Mouse (Mus musculus) forelimb bud, embryonic 11.5 days (tissue): Measurements from ENCODE around the gene Htra3.

Experiments used
- DNase-seq: peaks from one replicate; pipeline ENCODE4 v3.0.0-alpha.2; 2012; ENCODE audit warnings: low read depth, low spot score

Gene Htra3

DNA sequence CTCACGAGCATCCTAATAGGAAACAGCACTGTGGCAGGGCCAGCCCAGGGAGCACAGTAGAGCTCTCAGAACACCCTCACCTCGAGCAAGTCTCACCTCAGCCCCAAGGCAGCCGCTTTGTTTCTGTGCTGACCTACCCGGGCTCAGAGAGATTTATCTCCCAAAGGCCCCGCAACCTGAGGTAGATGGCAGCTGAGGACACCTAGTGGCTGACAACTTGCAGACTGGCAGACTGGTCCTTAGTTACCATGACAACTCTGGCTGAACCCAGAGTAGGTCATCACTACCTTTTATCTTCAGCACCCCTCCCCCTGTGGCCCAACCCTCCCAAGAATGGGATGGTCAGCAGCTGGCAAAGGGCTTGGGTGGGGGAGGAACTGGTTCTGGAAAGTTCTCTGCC, 16.2 kb upstream of the Htra3 start:
- peak; percentile 10 for DNase-seq

DNA sequence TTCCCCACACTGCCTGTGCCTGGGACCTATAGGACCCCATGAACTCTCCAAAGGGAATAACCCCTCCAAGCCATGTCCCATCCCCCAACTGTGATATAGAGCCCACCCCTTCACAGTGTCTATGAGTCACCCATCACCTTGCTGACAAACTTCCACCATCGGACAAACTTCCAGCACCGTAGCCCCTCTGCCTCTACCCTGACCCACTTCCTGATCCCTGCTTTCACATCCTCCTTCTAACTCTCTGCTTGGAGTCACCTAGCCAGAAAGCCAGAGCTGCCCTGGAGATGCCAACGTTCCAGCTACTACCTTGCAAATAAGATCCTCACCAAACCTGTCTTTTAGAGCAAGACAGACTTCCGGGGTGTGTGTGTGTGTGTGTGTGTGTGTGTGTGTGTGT, 14.1 kb upstream of the Htra3 start:
- no peak for DNase-seq

DNA sequence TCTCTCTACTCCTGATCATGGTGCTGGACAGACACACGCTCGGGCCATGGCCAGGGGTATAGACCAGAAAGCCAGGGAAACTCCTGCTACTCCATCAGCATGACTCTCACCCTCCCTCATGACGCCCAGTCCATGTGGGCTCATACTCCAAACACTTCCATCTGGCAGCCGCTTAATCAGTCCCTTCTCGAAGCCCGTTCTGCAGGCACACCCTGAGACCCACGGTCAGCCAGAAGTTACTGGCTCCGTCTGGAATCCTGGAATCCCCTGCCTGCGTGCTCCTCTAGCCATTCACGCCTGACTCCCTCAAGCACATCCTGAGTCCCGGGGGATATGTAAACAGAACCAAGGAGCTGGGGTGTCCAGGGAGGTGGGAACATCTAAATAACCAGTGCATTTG, 11.7 kb upstream of the Htra3 start:
- no peak for DNase-seq

DNA sequence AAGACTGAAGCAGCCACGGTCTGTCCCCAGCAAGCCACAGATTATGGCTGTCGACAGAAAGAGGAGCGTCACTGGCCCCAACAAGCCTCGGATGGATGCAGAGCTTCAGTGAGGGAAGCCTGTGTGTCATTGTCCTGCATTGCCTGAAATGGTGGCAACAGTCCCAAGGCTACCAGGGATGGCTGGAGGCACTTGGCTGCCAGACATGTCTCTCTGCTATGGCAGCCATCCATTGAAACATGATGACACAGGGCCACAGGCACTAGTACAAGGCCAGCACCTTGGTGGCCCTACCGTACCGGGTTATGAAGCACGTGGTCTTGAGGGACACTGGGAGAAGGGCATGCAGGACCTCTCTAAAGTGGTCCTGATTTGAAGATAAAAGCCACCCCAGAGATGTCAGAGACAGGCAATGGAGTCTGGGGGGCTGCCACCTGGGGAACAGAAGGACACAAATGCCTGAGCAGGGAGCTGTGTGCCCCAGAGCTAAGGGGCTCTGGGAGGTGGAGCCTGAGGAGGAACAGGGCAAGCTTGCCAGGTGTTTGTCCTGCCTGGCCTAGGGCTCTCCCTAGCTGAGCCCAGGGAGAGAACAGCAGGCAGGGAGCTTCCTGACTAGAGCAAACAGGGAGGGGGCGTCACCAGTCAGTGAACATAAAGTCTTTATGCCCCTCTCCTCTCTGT, 11.0 kb upstream of the Htra3 start:
- DNase-seq, result no peak

DNA sequence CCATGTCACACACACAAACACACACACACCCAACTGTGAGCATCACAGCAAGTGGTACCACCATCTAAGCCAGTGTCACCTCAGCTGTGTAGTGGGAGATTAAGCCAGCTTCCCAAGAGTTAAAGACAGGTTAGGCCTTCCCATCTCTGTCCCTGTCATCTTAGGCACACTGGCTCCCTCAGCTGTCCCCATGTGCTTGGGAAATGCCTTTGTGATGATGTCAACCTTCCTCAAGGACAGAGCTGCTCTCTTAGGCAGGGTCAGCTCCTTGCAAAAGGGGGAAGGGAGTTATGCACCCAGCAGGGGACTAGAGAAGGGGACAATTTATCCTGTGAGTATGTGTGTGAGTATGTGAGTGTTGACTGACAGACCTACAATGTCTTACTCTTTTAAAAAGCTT, 9.8 kb upstream of the Htra3 start:
- DNase-seq, result no peak

DNA sequence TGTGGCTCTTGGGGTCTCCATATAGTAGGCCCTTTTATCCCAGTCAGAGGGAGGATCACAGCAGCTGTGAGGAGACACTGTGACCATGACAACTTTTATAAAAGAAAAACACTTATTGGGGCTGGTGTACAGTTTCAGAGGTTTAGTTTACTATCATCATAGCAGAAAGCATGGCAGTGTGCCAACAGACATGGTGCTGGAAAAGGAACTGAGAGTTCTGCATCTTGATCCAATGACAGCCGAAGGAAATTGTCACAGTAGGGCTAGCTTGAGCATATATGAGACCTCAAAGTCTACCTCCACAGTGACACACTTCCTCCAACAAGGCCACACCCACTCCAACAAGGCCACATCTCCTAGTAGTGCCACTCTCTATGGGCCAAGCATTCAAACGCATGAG, 9.3 kb upstream of the Htra3 start:
- DNase-seq, result no peak

DNA sequence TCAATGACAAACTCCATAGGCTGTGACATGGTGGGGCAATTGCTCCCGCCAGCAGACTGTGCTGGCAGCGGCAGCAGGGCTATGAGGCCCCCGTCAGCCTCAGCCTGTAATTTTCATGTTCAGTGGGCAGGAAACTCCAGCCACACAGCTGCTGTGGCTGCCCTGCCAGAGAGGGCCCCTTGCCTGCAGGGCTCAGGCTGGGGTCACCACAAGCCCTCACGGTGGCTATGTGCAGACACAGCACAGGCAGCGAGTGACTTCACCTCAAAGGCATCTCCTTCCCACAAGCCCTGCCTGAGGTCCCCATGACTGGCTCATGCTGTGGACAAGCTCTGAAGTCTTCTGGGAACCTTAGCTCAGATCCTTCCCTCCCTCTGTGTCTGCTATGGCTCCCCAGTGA, 7.5 kb upstream of the Htra3 start:
- peak; percentile 39 for DNase-seq

DNA sequence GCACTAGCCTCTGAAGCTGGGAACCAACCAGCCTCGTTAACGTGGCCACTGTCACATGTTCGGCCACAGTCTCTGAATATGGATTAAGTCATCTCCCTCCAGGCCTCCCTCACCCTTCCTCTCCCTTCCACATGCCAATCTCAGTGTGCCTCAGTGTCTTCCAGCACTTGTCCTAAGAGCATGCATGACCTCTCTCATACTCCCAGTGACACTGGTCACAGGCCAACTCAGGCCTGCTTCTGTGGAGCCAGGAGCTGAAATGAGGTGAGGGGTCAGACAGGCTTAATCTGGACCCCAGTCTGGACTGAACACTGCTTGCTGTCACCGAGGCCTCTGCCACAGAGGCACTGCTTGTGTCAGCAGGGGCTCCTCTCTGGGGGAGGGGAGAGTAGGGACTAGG, 6.8 kb upstream of the Htra3 start:
- no peak for DNase-seq

DNA sequence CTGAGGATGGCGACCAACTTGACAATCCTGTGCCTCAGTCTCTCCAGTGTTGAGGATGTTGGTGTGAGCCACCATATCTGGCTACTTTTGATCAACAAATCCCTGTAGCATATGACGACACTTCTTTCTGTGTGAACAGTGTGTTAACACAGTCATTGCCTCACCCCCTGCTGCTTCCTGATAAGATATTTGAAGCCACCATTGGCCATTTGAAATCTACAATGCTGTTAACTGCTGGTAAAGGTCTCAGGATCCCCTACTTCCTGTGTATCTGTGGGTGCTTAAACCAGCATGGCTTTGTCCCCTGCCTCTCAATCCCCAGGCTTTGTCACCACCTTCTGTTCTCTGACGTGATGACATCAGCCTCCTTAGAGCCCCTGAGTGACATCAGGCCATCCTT, 5.5 kb upstream of the Htra3 start:
- no peak for DNase-seq

DNA sequence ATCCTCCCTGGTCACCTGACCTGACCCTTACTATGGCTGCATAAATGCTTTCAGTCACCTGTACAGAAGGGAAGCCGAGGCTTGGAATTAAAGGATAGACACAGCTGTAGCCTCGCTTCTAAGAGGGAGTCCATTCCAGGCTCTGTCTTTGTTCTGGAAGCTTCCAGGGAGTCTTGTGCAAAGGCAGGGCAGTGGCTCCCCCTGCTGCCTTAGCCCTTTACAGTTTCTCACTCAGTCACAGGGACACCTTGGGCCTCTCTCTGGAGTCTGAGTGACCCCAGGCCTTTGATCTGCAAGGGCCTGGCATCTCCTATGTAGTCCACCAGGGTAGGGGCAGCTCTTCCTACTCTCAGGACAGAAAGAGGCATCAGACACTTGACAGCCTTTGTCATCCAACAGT, 1.4 kb upstream of the Htra3 start:
- no peak for DNase-seq

DNA sequence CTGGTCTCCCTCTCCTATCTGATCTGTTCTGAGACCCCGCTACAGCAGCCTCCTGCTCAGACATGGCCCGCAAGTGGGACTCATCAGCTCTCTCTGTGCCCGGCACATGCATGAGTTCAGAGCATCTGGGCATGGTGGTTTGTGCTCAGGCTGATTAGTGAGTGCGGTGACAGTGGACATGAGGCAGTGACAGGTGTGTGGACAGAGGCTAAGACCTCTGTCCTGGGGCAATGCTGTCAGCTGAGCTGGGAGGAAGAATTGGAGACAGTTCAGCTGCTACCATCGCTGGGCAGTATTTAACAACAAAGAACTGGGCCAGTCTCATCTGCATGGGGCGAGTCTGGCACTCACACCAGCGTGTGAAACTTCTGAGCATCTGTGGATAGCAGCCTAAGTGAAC, 2.6 kb downstream of the Htra3 start:
- DNase-seq, result no peak

DNA sequence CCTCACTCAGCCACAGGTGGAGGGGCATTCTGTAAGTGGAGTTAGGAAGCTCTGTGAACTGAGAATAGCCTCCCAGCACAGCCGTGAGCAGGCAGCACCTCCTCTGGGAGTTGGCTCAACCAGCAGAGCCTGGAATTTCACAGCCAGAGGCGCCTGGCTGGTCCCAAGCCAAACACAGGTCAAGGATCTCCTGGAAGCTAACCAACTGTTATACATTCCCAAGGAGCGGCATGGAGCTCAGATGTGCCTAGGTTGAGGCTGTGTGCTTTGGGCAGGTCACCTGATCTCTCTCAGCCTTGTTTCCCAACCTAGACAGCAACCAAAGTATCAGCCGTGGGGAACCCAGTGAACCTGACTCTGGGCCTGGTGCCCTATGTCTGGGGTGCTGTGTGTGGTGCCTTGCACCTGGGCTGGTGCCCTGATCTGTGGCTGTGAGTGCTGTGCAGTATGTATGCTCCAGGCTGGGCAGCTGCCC, 5.5 kb downstream of the Htra3 start:
- peak; percentile 50 for DNase-seq

DNA sequence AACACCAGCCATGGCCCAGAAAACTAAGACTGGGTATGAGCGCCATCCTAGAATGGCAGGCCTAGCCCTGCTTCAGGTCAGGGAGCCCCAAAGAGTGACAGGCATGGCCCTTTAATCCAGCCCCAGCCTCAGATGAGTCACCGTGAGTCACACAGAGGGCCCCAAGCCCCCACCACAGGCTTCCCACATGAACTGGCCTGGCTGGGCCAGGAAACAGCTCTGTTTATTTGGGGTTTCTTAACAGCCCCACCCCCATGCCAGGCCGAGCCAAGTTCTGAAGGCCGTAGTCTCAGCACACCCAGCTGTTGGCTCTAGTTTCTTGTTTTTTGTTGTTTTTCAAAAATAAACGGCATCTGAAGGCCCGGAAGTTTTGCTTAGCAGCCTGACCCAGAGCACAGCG, 6.5 kb downstream of the Htra3 start:
- no peak for DNase-seq

DNA sequence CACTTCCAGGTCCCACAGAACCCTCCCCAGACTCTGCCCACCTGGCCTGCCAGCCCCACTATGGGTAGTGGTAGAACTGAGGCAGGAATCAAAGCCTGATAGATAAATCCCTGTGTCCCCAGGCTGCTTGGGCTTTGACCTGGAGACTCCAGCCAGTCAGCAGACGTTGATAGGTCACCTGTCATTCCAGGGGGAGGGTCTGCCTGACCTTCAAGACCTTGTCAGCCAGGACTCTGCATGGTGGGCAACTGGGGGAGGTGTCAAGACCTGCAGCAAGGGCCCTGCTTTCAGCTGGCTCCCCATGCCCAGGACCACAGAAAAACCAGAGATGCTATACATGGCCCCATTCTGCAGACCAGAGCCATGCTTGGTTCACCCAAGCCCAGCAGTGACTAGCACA, 7.0 kb downstream of the Htra3 start:
- DNase-seq, result no peak

DNA sequence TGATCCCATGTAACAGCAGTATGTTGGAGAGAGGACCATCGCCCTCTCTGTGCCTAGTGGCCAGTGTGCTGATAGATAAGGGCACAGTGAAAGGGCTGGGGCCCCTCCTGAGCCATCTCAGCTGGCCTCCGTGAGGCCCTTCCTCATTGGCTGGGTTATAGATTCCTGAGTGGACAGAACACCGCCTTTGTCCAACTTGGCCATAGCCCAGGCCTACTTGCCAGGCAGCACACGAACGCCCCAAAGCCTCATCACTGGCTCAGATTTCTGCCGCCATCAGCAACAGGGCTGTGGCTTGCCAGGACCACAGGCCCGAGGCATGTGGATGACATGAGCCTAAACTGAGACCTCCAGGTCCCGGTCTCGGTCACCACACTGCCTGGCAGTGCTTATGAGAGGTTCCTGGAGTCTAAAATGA, 8.1 kb downstream of the Htra3 start:
- DNase-seq, result no peak

DNA sequence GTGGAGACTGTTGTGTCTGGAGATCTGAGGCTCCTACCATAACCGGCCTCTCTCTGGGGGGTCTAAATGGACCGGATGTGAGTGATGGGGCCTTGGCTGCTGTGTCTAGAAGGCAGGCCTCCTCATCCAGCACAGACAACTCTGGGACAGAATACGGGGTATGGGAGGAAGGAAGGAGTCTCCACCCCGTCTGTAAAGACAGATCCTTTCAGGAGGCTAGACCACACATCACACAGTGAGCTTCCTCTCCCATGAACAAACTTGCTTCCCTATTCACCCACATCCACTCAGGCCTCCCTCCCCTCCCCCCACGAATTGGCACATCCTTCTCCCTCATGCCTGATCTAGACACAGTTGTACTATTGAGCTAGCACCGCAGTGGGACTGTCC, 9.2 kb downstream of the Htra3 start:
- DNase-seq, result no peak

DNA sequence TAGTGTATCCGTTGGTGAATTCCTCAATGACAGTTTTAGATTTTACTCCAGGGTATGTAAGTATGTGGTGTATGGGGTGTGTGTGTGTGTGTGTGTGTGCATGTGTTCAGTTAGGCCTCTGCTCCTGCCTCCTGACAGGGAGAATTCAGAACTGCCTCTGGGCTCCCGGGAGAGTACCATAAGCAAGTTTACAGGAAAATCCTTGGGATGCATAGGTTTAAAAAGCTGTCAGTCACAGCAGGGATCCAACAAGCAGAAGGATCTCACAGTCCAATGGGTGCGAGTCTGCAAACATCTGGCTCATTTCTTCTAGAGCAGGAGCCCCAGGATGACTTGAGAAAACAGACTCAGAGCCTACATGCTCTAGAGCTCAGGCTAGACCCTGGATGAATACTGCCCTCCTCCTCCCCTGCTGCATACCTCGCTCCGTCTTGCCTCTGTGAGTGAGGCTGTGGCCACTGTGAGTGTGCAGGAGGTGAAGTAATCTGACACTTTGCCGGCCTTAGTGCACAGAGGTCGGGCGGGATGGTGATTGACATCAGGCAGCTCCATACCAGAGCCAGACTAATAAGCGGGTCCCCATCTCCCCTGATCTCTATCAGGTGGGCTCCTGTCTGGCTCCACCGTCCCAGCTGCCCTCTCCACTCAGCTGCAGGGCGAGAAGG, 9.7 kb downstream of the Htra3 start:
- DNase-seq, result peak; percentile 52

DNA sequence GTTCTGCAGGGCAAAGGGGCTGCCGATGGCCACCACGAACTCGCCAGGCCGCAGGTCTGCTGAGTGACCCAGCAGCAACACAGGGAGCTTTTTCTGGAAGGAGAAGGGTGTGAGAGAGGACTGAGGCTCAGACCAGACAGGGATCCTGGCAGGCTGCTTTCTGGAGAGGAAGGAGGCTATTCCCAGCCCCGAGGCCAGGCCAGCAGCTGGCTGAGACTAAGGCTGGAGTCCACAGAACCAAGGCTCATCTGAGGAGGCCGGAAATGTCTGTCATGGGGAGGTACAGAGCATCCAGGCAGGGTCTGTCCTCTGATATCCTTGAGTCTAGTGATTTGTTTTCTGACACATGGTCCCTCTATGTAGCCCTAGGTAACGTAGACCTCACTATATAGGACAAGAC, 13.4 kb downstream of the Htra3 start:
- DNase-seq, result no peak

DNA sequence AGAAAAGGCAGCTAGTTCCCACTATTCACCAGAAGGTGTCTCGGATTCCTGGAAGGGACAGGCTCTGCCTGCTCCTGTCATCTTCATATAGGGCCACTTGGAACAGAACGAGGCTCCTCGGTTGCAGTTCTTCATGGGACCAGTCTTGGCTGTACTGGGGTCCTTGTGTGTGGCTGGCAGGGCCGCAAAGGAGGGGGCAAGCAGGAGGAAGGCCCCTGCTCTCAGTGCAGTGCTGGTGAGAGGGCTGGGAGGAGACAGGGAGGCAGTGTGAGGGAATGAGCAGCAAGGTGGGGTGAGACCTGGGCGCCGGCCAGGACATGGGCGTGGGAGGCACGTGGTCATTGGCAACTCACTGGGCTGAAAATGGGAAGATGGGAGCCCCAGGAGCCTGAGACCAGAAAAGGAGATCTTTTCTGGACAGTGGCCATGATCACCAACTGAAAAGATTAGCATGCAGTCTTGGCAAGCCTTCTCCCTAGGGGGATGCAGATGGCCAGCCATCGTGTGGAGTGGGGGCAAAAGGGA, 17.5 kb downstream of the Htra3 start:
- no peak for DNase-seq

DNA sequence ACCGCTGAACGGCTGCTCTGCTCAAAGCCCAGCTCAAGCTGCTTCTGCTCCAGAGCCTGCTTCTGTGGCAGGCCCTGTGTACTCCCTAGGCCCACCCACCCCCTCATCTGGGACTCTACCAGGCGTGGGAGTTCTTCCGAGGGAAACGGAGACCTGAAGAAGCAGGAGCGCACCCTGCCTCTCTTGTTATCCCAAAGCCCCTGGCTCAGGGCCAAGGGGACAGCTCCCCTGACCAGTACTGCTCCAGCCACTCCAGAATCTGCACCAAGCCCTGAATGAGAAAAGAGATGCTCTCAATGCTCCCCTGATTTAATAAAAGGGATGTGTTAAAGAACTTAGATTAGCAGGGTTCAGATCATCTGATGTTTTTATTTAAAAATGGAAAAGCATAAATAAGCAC, 18.4 kb downstream of the Htra3 start:
- no peak for DNase-seq

DNA sequence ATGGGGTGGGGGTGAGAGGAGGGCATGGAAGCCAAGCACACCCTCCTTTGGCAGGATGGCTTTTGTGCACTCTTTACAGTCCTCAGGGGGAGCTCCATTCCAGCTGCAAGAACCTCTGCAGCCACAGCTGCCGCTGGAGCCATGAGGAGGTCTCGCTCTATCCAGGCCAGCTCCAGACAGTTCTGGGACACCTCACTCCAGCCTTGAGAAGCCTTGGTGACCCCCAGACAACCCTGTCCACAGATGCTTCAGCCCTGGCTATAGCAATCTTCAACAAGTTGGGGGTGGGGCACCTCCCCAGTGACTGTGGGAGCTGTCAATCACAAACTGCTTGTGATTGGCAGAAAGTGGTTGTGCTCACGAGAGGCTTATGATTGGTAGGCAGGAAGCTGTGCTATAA, 20.1 kb downstream of the Htra3 start:
- no peak for DNase-seq

DNA sequence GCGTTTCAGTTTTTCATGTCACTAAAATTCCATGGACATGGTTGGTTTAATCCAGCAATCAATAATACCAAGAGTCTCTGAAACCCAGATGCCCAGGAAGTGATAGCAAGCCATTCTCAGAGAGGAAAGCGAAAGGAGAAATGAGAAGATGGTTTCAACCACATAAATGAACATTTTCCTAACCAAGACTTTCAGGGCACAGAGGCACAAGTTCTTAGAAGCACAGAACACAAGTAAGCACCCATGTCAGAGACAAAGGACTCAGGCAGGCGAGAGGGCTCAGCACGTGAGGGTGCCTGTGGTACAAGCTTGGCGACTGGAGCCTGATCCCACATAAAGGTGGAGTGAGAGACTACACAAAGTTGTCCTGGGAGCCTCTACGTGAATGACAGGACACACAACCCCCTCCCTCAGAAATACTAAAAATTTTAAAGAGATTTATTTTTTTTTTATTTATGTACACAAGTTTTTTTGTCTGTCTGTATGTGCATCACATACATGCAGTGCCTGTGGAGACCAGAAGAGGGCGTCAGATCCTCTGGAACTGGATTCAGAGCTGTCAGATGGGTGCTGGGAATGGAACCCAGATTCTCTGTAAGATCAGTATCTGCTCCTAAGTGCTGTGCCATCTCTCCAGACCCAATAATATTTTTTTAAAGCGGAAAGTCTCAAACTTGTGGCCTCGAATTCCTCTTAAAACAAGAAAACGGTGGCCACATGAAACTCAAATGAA, 23.7 kb downstream of the Htra3 start:
- no peak for DNase-seq
